Mouse (Mus musculus) midbrain, embryonic 13.5 days (tissue): ENCODE results near the gene Zmynd19. TPM values are rescaled to one million over a fixed set of nuclear protein-coding genes. Genes with fewer than 3 reads are reported as not detected.

Source experiments
- ATAC-seq: fragments of 200-750 bp; cut with Nextera tagmentation; 2 replicates; pipeline ENCODE4 v1.8.0; 2017; ENCODE audit warnings: mild to moderate bottlenecking, moderate TSS enrichment, moderate library complexity
- H3K27ac ChIP-seq: fragments of 300-500 bp; sonication (generic); 2 replicates; pipeline ENCODE4 v1.5.1; 2015; ENCODE audit warnings: inconsistent platforms, mild to moderate bottlenecking, moderate library complexity
- H3K27me3 ChIP-seq: fragments of 300-500 bp; sonication (generic); 2 replicates; pipeline ENCODE4 v1.6.1; 2015; ENCODE audit warnings: mild to moderate bottlenecking, inconsistent platforms
- H3K36me3 ChIP-seq: fragments of 300-500 bp; sonication (generic); 2 replicates; pipeline ENCODE4 v1.6.1; 2015; ENCODE audit warnings: mild to moderate bottlenecking, inconsistent platforms
- H3K4me1 ChIP-seq: fragments of 300-500 bp; sonication (generic); replicated peaks from 2 replicates; pipeline ENCODE4 v1.6.1; 2015; ENCODE audit warnings: inconsistent platforms
- H3K4me2 ChIP-seq: fragments of 300-500 bp; sonication (generic); replicated peaks from 2 replicates; pipeline ENCODE4 v1.6.1; 2015; ENCODE audit warnings: moderate library complexity, mild to moderate bottlenecking, inconsistent platforms
- H3K4me3 ChIP-seq: fragments of 300-500 bp; sonication (generic); replicated peaks from 2 replicates; pipeline ENCODE4 v1.5.1; 2015; ENCODE audit warnings: mild to moderate bottlenecking, inconsistent platforms
- H3K9ac ChIP-seq: fragments of 300-500 bp; sonication (generic); replicated peaks from 2 replicates; pipeline ENCODE4 v1.6.1; 2015; ENCODE audit warnings: mild to moderate bottlenecking, inconsistent platforms
- H3K9me3 ChIP-seq: fragments of 300-500 bp; sonication (generic); 2 replicates; pipeline ENCODE4 v1.6.1; 2016; ENCODE audit warnings: mild to moderate bottlenecking, inconsistent platforms
- WGBS: fragments of 180-500 bp; shearing (Covaris S2); methylation state at CpG from one replicate; pipeline ENCODE4 v1.1.7; 2015; 5-methylcytosine and 5-hydroxymethylcytosine counted together
- polyA plus RNA-seq: library from polyadenylated mRNA; unstranded; fragments of >200 nt; fragmentation: Nextera tagmentation; extraction: Ambion mirVana; gene quantifications from 2 replicates; pipeline ENCODE4 v1.2.1, GENCODE M21; 2015

Zmynd19 gene
- polyA plus RNA-seq: 12.3 and 20.4 TPM in 2 replicates

DNA sequence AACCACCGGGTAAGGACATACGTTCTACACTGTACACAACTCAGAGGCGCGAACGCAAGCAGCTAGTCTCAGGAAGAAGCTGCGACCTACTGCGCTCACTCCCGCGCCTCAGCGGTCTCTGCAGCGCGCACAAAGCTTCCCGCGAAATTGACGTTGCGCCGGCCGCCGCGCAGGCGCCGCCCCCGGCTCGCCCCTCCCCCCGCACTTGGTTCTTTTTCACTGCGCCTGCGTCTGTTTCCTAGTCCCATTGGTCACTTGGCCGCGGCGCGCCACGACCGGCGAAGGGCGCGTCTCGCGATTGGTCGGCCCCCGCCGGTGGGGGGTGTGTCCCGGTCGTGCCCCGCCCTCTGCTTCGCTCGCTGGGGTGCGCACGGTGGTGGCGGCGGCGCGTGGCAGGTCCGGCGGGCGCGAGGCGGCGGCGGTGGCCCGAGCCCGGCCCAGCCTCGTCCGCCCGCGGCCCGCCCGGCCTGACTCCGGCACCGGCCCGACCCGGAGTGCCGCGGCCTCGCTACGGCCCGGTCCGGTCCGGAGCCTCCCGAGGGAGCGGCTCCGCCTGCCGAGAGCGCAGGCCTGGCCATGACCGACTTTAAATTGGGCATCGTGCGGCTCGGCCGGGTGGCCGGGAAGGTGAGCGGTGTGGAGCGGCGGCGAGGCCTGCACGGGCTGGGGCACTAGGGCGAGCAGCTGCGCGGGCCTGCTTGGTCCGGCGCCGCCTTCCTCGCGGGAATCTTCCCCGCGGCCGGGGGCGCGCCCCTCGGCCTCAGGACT lies at the start of gene Zmynd19:
Gene Zmynd19, plus strand, starts transcription at position 372 of the 768 bp plus-strand sequence.
- H3K27me3 ChIP-seq: peaks cover 3% of the 10 kb centered on the region; the same call in 1 of the 2 replicates
- H3K4me2 ChIP-seq: peak within 1 kb of the TSS; percentile 95
- peak within 1 kb of the TSS; percentile 74 for H3K27ac ChIP-seq
- peak; percentile 97 for ATAC-seq
- peaks cover 29% of the 10 kb centered on the region for H3K36me3 ChIP-seq
- peak within 1 kb of the TSS; percentile 97 for H3K9ac ChIP-seq
- H3K4me3 ChIP-seq: peak within 1 kb of the TSS; percentile 84
- H3K4me1 ChIP-seq: peaks cover 20% of the 10 kb centered on the region
- no peaks in the 10 kb centered on the region for H3K9me3 ChIP-seq
- under 1% methylated on average over 74 of the region's 108 CpGs for WGBS

DNA sequence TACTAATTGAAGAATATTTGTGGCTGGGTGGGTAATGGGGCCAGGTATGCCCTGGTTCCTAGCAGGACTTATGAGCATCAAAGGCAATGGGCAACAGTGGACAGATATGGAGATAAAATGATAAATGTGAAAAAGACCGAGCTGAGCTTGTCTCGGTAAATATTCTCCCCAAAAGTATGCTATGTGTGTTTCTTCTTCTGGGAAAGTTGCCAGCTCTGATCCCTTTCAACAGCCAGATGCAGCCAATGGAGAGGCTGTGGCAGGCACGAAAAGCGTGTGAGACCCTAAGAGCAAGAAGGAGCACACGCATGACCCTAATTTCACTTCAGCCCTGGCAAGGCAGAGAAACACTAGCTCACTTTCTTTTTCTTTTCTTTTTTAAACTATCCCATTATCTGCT lies 48.5 kb upstream of the Zmynd19 start:
- no peaks in the 10 kb centered on the region for H3K27me3 ChIP-seq
- H3K4me3 ChIP-seq: no peak overlapping the region
- 77% methylated on average over 5 of the region's 5 CpGs for WGBS
- no peak for ATAC-seq
- no peak overlapping the region for H3K27ac ChIP-seq
- no peaks in the 10 kb centered on the region for H3K9me3 ChIP-seq
- H3K4me2 ChIP-seq: no peak overlapping the region
- no peaks in the 10 kb centered on the region for H3K36me3 ChIP-seq
- H3K4me1 ChIP-seq: peaks cover 38% of the 10 kb centered on the region
- no peak overlapping the region for H3K9ac ChIP-seq

DNA sequence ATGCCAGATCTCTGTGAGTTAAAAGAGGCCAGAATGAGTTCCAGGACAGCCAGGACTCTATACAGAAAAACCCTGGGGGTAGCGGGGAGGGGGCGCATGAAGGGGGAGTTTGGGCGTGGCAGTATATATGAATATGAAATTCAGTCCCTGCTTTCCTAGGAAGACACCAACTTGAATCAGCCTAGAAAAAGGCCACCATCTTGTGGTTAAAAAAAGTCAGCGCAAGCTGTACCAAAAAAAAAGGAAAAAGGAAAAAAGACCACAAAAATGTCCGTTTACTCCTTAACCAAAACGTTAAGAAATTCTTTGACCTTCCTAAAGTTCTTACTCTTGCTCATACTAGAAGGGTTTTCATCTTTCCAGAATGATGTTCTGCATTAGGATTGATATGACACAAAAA lies 46.6 kb upstream of the Zmynd19 start:
- Histone ChIP-seq H3K27ac (no peak overlapping the region), H3K4me3 (no peak overlapping the region), H3K36me3 (no peaks in the 10 kb centered on the region), H3K4me2 (no peak overlapping the region), H3K9ac (no peak overlapping the region), H3K9me3 (no peaks in the 10 kb centered on the region), H3K4me1 (peaks cover 49% of the 10 kb centered on the region), H3K27me3 (no peaks in the 10 kb centered on the region)
- ATAC-seq: no peak
- 91% methylated on average over 6 of the region's 6 CpGs for WGBS

DNA sequence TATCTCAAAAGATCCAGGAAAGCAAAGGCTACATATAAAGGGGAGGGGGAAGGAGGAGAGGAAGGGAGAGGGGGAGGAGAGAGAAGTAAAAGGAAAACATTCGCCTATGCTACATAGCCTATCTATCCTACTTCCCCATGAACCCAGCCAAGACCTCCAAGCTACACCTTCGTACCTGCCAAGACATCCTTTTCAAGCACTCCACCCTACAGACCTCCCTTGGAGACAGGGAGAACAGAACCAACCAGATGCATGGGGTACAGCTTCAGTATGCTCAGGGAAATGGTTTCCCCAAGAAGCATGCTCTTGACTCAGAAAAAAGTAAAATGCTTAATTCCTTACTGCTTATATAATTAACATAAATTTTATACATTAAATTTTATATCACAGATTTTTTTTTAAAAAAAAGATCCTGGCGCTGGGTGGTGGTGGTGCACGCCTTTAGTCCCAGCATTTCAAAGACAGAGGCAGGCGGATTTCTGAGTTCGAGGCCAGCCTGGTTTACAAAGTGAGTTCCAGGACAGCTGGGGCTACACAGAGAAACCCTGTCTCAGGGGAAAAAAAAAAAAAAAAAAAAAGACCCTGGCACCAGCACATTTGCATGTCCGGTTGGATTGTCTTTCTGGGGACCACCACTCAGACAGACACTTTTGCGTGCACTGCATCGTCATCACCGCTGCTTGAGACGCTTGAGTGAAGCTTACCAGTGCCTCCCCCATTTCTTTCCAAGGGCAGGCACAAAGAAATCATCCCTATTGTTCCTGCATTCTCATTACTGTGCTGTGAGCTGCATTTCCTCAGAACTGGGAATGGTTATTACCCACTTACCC lies 44.6 kb upstream of the Zmynd19 start:
- Histone ChIP-seq H3K9ac (0 out of 2 replicates have a peak overlapping the region, but pooled peaks have one; percentile 33), H3K4me2 (peak overlapping the region; percentile 24), H3K9me3 (no peaks in the 10 kb centered on the region), H3K27me3 (no peaks in the 10 kb centered on the region), H3K4me3 (no peak overlapping the region), H3K27ac (peak overlapping the region; percentile 89), H3K36me3 (0 out of 2 replicates have a peak, but pooled peaks cover 2% of the 10 kb centered on the region), H3K4me1 (peaks cover 49% of the 10 kb centered on the region)
- peak; percentile 87 for ATAC-seq
- WGBS: 43% methylated on average over 11 of the region's 11 CpGs

DNA sequence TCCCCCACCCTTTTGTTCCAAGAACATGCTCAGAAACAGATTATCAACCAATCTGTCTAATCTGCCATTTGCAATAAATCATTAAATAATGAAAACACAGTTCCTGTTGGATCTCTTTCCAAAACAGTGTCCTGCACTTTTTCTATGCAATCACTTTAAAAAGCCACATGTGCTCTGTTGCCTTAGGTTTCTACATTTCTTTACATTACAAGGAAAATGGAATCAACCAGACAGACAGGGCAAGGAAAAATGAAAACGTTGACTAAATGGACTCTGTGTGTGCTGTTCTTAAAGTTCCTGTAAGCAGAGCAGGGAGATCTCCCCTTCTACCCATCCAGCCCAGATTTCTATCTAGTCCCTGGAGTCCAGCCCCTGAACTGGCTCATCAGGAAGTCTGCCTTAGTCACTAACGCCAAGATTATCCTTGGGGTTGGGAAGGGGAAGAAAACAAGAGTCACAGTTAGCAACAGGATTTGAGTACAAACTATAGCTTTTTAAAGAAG lies 43.9 kb upstream of the Zmynd19 start:
- Histone ChIP-seq H3K4me3 (no peak overlapping the region), H3K4me1 (peaks cover 49% of the 10 kb centered on the region), H3K27ac (peak overlapping the region; percentile 89), H3K9me3 (no peaks in the 10 kb centered on the region), H3K4me2 (peak overlapping the region; percentile 24; the same call in 1 of the 2 replicates), H3K9ac (0 out of 2 replicates have a peak overlapping the region, but pooled peaks have one; percentile 33), H3K27me3 (no peaks in the 10 kb centered on the region), H3K36me3 (0 out of 2 replicates have a peak, but pooled peaks cover 3% of the 10 kb centered on the region)
- ATAC-seq: no peak; the same call in 1 of the 2 replicates
- 6% methylated on average over 2 of the region's 2 CpGs for WGBS

DNA sequence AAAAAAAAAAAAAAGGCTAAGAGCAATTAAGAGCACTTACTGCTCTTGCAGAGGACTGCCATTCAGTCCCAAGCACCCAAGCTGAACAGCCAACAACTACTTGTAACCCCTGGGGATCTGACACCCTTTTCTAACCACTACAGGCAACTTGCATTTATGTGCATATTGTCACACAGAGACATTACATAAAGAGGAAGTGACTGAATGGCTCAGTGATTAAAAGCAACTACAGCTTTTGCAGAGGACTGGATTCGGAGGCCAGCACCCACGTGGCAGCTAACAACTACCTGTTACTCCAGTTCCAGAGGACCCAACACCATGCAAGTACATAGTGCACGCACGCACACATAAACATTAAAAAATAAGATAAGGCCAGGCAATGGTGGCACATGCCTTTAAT lies 39.1 kb upstream of the Zmynd19 start:
- no peak overlapping the region for H3K4me2 ChIP-seq
- no peak overlapping the region for H3K4me3 ChIP-seq
- H3K27ac ChIP-seq: no peak overlapping the region
- H3K4me1 ChIP-seq: peaks cover 17% of the 10 kb centered on the region
- no peak overlapping the region for H3K9ac ChIP-seq
- peaks cover 7% of the 10 kb centered on the region; the same call in 1 of the 2 replicates for H3K36me3 ChIP-seq
- WGBS: 97% methylated on average over 4 of the region's 4 CpGs
- no peaks in the 10 kb centered on the region for H3K9me3 ChIP-seq
- ATAC-seq: no peak
- H3K27me3 ChIP-seq: no peaks in the 10 kb centered on the region

DNA sequence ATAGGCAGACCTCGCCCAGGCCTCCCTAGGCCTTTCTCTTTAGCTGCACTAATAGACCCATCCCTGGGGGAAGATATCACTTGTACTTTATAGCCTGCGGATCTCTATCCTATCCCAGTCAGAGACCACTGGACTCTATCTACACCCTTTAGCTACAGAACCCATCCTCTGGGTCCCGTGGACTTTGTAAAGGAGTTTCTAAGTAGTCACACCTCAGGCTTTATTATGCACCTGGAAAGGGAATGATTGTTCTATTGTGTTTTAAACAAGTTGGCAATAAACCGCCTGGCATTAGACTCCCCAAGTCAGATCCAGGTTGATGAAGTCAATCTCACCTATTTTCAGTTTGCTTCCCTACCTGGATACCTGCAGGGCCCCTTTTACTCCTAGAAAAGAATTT lies 37.4 kb upstream of the Zmynd19 start:
- no peak for ATAC-seq
- 95% methylated on average over 4 of the region's 4 CpGs for WGBS

DNA sequence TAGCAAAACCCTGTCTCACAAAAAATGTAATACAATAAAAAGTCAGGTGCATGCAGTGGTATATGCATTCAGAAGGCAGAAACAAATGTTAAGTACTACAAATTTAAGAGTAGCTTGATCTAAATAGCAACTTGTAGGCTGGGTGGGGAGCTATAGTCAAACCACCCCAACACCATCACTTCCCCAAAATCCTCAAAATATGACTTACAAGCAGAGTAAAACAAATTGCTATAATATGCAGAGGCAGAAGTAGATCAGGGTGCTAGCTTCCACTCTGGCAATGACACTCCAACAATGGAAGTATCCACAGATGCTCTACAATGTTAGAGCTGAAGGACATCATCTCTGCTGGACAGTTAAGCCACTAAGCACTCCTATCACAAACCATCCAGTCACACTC lies 37.0 kb upstream of the Zmynd19 start:
- Histone ChIP-seq H3K36me3 (peaks cover 7% of the 10 kb centered on the region; the same call in 1 of the 2 replicates), H3K27me3 (no peaks in the 10 kb centered on the region), H3K9me3 (no peaks in the 10 kb centered on the region), H3K4me2 (no peak overlapping the region), H3K27ac (no peak overlapping the region), H3K4me1 (peaks cover 10% of the 10 kb centered on the region), H3K4me3 (no peak overlapping the region), H3K9ac (no peak overlapping the region)
- ATAC-seq: no peak

More for the DNA sequence above, 37.4 kb upstream of the Zmynd19 start:
- Histone ChIP-seq H3K4me3 (no peak overlapping the region), H3K36me3 (peaks cover 7% of the 10 kb centered on the region; the same call in 1 of the 2 replicates), H3K27ac (no peak overlapping the region), H3K4me2 (no peak overlapping the region), H3K9ac (no peak overlapping the region), H3K9me3 (no peaks in the 10 kb centered on the region), H3K4me1 (peaks cover 6% of the 10 kb centered on the region), H3K27me3 (no peaks in the 10 kb centered on the region)

DNA sequence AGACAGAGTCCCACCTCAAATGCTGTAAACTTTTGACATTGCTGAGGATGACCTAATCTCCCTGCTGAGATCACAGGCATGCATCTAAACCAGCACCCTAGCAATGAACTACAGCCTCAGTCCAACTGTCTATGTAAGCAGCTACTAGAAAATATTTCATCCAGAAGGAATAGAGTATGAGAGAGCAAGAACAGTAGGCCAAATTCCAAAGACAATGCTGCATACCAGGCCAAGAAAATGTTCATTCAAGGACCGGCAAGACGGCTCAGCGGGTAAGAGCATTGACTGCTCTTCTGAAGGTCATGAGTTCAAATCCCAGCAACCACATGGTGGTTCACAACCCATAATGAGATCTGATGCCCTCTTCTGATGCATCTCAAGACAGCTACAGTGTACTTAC lies 34.8 kb upstream of the Zmynd19 start:
- Histone ChIP-seq H3K9ac (no peak overlapping the region), H3K36me3 (peaks cover 7% of the 10 kb centered on the region; the same call in 1 of the 2 replicates), H3K27me3 (no peaks in the 10 kb centered on the region), H3K4me3 (no peak overlapping the region), H3K4me2 (no peak overlapping the region), H3K9me3 (no peaks in the 10 kb centered on the region), H3K27ac (no peak overlapping the region), H3K4me1 (peaks cover 16% of the 10 kb centered on the region)
- ATAC-seq: no peak
- WGBS: 82% methylated on average over 3 of the region's 3 CpGs

DNA sequence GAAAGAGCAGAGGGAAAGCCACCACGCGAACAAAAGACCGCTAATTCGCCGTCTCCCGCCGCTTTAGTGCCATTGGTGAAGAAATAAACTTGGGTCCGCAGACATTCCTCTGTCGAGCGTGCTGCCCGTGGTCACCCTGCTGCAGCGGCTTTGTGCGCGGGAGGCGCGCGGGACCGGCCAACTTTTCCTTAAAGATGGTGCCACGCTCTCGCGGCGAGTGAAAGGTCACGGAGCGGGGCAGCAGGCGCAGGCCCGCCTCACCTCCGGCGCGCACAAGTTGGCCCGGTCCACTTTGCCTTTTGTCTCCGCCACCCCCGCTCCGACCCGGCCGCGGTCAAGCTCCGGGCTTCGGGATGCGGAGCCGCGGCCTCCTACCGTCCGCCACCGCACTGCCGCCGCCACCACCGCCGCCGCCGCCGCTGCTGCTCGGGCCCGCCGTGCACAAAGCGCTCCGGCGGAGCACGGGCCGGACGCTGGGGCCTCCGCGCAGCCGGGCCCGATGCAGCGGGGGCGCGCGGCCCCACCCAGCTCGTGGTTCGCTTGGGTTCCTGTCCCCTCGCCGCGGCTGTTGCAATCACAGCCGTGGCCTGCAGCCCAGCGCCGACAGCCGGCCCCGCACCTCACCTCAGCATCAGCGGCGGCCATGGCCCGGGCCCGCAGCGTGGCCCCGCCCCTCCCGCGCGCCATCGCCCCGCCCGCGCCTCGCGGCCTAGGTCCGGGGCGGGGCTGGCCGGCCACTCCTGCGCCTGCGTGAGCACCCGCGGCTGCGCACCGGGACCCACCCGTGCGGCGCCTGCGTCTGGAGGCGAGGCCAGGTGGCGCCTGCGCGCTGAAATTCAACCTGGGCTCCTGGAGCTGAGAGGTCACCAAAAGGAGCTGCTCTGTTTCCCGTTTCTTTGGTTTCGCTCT lies 30.4 kb upstream of the Zmynd19 start, which contains the start of gene Ehmt1:
Gene Ehmt1, minus strand, starts transcription at position 685 of the 909 bp plus-strand sequence.
- WGBS: under 1% methylated on average over 108 of the region's 112 CpGs
- Histone ChIP-seq H3K4me2 (peak within 1 kb of the TSS; percentile 73), H3K36me3 (no peaks in the 10 kb centered on the region), H3K27me3 (no peaks in the 10 kb centered on the region), H3K27ac (peak within 1 kb of the TSS; percentile 98), H3K9ac (peak within 1 kb of the TSS; percentile 97), H3K4me3 (peak within 1 kb of the TSS; percentile 89), H3K4me1 (peaks cover 16% of the 10 kb centered on the region), H3K9me3 (no peaks in the 10 kb centered on the region)
- peak; percentile 99 for ATAC-seq

DNA sequence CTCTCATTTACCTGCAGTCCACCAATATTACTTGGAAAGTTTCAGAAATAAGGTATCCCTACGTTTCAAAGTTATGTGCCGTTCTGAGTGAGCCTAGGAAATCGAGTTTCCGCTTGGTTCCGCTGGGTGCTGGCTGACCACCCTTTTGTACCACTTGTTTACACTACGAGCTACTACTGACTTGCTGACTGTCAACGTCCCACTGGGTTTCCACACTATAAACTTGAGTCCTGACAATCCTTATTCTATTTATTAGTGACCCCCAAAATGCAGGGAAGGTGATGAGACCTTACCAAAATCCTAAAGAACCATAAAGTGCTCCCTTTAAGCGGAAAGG lies 29.8 kb upstream of the Zmynd19 start:
- 9% methylated on average over 8 of the region's 8 CpGs for WGBS
- peaks cover 16% of the 10 kb centered on the region for H3K4me1 ChIP-seq
- H3K9ac ChIP-seq: peak overlapping the region; percentile 97
- no peaks in the 10 kb centered on the region for H3K36me3 ChIP-seq
- H3K27ac ChIP-seq: peak overlapping the region; percentile 98
- ATAC-seq: peak; percentile 70
- peak overlapping the region; percentile 73 for H3K4me2 ChIP-seq
- H3K27me3 ChIP-seq: no peaks in the 10 kb centered on the region
- H3K9me3 ChIP-seq: no peaks in the 10 kb centered on the region
- peak overlapping the region; percentile 89 for H3K4me3 ChIP-seq
